Mouse (Mus musculus) liver, adult (tissue): ENCODE results near the gene Nf1.

Experiments used
- GATA4 ChIP-seq: IDR thresholded peaks from 2 replicates; pipeline ENCODE4 v1.6.1; 2014; ENCODE audit warnings: mild to moderate bottlenecking, low read length; ENCODE audit not compliant: insufficient replicate concordance

Gene Nf1

DNA sequence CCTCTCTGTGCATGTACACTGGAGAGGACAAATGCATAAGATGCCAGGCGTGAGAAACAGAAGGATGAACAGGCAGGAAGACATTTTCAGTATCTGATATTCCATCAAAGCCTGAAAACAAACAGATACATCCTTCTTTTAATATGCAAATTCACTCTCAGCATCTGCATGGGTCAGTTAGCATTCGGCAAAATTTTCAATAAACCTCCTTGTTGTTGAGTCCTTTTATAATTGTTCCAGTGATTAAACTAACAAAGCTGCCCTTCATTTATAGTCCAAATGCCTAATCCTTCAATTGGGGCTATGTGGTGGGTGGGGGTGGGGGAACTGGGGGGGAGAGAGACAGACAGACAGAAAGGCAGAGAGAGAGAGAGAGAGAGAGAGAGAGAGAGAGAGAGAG lies 163.4 kb downstream of the Nf1 start:
- no peak for TF ChIP-seq GATA4

DNA sequence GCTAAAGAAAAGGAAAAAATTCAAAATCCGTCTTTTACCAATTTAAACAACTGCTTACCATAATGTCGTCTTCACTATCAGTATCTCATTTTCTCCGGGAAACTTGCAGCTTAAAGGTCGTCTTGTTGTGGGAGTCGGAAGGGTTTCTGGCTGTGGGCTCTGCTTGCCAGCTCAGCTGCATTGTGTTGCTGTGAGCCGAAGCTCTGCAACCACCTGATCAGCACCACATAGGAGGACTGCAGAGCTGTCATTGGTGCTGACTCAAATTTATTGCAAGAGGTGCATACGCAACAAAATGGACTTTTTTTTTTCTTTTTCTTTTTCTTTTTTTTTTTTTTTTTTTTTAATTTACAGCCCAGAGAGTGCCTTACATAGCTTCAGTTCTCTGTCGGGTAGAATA lies 164.4 kb downstream of the Nf1 start, which contains the start of gene Omg:
Gene Omg (minus strand): TSS at position 240 of the 400 bp plus-strand sequence.
- TF ChIP-seq GATA4: no peak

DNA sequence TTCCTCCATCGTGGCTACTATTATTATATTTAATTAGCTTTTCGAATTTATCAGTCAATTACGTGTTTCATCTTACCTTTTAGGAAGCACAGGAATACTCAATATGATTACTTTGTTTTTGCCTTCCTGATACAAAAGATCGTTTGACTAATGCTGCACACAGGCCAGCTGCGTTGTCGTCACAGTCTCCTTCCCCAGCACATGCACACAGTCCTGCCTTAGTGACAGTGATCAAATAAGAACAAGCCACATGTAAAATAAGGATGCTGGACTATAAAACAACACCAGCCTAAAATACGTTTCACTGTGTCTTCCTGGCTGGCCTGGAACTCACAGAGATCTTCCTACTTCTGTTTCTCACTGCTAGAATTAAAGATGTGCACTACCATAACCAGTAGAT lies 165.0 kb downstream of the Nf1 start:
- TF ChIP-seq GATA4: no peak

DNA sequence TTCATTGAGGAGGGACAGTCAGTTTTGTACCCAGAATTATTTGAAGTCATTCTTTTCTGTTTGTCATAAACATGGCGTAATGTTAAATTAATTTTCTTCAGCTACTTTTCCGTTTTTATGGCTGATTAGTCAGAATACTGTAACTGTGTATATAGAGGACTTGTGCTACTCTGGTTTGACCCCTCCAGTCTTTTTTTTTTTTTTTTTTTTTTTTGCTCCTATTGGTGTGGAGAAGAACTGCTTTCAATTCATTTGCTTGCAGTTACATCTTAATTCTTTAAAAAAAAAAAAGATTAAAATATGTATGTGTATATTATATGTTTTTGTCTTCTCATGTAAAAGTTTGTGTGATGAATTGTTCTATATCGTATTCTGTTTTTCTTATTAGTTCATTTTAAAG lies 172.5 kb downstream of the Nf1 start:
- no peak for TF ChIP-seq GATA4

DNA sequence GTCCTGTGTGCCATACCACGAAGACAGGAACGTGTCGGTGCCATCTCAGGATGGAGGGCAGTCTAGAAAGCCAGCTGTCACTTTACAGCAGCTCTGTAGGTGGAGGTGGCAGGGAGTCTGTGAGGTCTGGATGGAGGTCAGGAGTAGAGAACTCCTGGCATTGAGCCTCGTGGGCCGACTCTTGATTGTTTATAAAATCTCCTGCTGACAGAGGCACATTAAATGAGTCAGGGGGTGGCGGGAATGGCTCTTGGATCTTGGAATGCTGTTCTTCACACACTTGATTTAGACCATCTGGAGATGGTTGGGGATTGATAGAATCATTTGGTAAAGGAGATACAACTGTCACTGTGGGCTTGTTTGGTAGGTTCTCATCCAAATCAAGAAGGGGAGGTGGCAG lies 175.8 kb downstream of the Nf1 start:
- TF ChIP-seq GATA4: no peak

- TF ChIP-seq GATA4: no peak
These were observed 176.3 kb downstream of the Nf1 start for GRCm38 (mm10) chr11:79515798-79516197.

DNA sequence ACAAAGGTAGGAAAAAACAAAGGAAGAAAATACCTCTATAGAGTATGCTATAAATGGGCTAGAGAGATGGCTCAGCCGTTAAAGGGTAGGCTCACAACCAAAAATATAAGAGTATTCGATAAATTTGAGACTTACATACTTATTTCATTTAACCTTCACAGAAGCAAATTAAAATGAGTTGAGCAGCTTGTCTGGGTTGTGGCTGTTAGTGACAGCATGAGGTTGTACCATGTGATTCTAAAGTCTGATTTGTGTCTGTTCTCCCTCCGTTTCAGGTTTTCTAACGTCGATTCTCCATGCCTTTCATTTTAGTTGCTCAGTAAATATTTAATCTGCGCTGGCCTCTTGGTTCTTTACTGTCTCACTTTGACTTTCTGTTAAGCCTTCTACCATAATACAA lies 179.8 kb downstream of the Nf1 start:
- TF ChIP-seq GATA4: no peak

DNA sequence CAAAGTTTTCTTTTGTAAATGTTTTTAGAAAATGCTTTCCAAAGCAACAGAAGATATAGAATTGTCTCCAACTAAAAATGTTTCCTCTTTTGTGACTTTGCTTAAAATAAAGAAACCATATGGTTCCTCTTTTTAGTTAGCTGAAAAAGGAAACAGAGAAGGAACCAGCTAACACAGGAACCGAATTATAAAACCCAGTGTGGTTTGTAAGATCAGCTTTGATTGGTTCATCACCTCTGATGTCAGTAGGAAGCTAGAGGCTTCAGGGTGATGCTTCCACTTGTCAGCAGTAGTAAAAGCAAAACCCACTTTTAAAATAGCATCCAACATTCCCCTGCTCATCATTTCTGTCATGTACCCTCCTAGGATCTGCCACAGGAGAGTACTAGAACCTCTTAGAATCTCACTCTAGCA lies 180.4 kb downstream of the Nf1 start:
- TF ChIP-seq GATA4: no peak

- TF ChIP-seq GATA4: no peak
These were observed 181.3 kb downstream of the Nf1 start for GRCm38 (mm10) chr11:79520772-79521171.

DNA sequence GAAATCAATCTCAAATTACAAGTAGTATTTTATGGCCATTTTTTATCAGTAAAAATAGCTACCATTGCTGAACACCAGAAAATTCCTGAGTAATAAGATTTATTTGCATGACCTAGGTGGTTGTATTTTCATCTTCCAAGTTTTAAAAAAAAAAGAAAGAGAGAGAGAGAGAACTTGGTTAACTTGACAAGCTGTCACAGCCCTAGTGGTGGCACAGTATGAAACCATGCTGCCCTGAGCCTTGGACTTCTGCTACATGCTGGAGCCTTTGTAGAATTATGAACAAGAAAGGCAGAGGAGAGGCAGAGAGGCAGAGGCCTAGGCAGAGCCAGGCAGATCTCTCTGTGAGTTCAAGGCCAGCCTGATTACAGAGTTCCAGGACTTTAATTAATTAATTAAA lies 182.4 kb downstream of the Nf1 start:
- no peak for TF ChIP-seq GATA4

DNA sequence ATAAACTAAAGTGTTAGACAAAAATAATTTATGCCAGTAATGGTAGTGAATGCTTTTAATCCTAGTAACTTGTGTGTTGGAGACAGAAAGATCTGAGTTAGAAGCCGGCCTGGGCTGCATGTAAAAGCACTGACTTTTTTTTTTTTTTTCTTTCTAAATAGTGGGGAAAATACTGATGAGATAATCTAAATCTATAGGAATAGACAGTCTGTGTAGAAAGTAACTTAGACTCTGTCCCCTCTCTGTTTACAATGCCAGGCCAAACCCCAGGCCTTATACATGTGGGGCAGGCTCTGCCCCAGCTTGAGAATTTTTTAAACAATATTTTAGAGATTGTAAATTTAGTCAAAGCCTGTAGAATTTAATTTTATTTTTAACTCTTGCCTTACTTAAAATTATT lies 183.5 kb downstream of the Nf1 start:
- TF ChIP-seq GATA4: no peak

DNA sequence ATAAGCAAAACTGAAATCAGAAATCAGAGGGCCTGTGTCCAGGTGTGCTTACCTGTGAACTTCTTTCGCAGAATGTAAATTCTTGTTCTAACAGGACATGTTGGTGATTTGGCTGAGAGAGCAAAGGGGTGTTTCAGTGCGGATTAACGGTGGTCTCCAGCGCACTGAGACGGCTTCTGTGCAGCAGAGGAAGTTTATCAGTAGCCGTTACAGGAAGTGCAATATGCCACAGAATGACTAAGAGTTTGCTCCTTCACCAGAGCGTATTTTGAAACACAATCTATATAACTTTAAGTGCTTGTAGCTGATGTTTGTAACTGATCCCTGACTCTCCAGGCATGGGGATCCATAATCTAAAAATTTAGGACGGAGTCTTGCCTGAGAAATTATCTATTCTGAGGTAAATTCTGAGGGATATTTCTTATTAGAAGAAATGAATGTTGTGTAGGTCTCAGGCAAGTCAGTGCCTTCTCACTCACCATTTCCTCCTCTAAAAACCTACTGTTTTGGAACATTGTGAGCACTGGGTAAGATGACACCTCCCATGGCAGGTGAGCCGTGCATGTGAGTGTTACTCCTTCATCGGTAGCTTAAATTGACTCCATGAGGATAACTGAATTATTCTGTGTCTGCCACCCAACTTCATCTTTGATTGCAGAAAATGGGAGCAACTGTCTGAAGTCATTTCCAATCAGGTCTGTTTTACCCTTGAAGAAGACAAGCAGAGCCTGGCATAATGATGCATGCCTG lies 184.2 kb downstream of the Nf1 start, which contains the start of gene Evi2b:
Gene Evi2b (minus strand): TSS at position 203 of the 750 bp plus-strand sequence.
- TF ChIP-seq GATA4: no peak

GRCm38 (mm10) chr11:79524310-79524575 lies 184.8 kb downstream of the Nf1 start:
- no peak for TF ChIP-seq GATA4

- no peak for TF ChIP-seq GATA4
These were observed 187.1 kb downstream of the Nf1 start for GRCm38 (mm10) chr11:79526549-79526948.

- TF ChIP-seq GATA4: no peak
These were observed 187.7 kb downstream of the Nf1 start for GRCm38 (mm10) chr11:79527015-79527738.

GRCm38 (mm10) chr11:79527739-79528384 lies 188.4 kb downstream of the Nf1 start:
- no peak for TF ChIP-seq GATA4
